Mouse (Mus musculus) intestine, embryonic 14.5 days (tissue): ENCODE measurements at regions not wholly inside any gene's neighbourhood (a gene's known extent, or its start where the extent isn't known, plus 50 kb on each side); places are given as distances from the start of the nearest gene placed in this dataset.

Source experiments
- ATAC-seq: fragments of 200-750 bp; cut with Nextera tagmentation; replicated peaks from 2 replicates; pipeline ENCODE4 v1.8.0; 2017; ENCODE audit warnings: low read depth, moderate number of reproducible peaks, moderate TSS enrichment, moderate library complexity; ENCODE audit not compliant: low FRiP score, low TSS enrichment
- DNase-seq: peaks from one replicate; pipeline ENCODE4 v3.0.0-alpha.2; 2018; ENCODE audit warnings: low spot score
- H3K27ac ChIP-seq: fragments of 300-500 bp; sonication (generic); 2 replicates; pipeline ENCODE4 v1.5.1; 2014; ENCODE audit warnings: low read depth, mild to moderate bottlenecking, control low read depth
- H3K27me3 ChIP-seq: fragments of 300-500 bp; sonication (generic); replicated peaks from 2 replicates; pipeline ENCODE4 v1.6.1; 2014; ENCODE audit warnings: low read length, control low read depth; ENCODE audit not compliant: control insufficient read depth, insufficient read depth
- H3K36me3 ChIP-seq: fragments of 300-500 bp; sonication (generic); 2 replicates; pipeline ENCODE4 v1.6.1; 2014; ENCODE audit warnings: low read length, control low read depth; ENCODE audit not compliant: control insufficient read depth, insufficient read depth
- H3K4me1 ChIP-seq: fragments of 300-500 bp; sonication (generic); replicated peaks from 2 replicates; pipeline ENCODE4 v1.6.1; 2014; ENCODE audit warnings: low read length, control low read depth, mixed read lengths; ENCODE audit not compliant: control insufficient read depth, insufficient read depth
- H3K4me2 ChIP-seq: fragments of 300-500 bp; sonication (generic); 2 replicates; pipeline ENCODE4 v1.6.1; 2014; ENCODE audit warnings: low read length
- H3K4me3 ChIP-seq: fragments of 300-500 bp; sonication (generic); 2 replicates; pipeline ENCODE4 v1.5.1; 2014; ENCODE audit warnings: low read depth, low read length, control low read depth, mixed read lengths
- H3K9ac ChIP-seq: fragments of 300-500 bp; sonication (generic); 2 replicates; pipeline ENCODE4 v1.6.1; 2014; ENCODE audit warnings: mild to moderate bottlenecking, low read length
- H3K9me3 ChIP-seq: fragments of 300-500 bp; sonication (generic); 2 replicates; pipeline ENCODE4 v1.6.1; 2016; ENCODE audit warnings: low read length, control low read depth; ENCODE audit not compliant: control insufficient read depth
- WGBS: fragments of 180-500 bp; shearing (Covaris S2); extraction: QIAGEN DNeasy Blood & Tissue Kit; methylation state at CpG from one replicate; pipeline ENCODE4 v1.1.7; 2014; 5-methylcytosine and 5-hydroxymethylcytosine counted together

- H3K4me3 ChIP-seq, result no peak overlapping the region
- no peak overlapping the region for H3K9ac ChIP-seq
- no peak for DNase-seq
- no peaks in the 10 kb centered on the region for H3K36me3 ChIP-seq
- ATAC-seq, result no peak
- 72% methylated on average over 3 of the region's 3 CpGs for WGBS
- H3K4me2 ChIP-seq, result no peak overlapping the region
- H3K27ac ChIP-seq, result no peak overlapping the region
- H3K9me3 ChIP-seq, result no peaks in the 10 kb centered on the region
- peaks cover 9% of the 10 kb centered on the region; the same call in 1 of the 2 replicates for H3K4me1 ChIP-seq
- no peaks in the 10 kb centered on the region for H3K27me3 ChIP-seq
Measured at GRCm38 (mm10) chr4:31825438-31825830, 138.5 kb upstream of the Map3k7 start.

GRCm38 (mm10) chr4:31826661-31827060 lies 137.2 kb upstream of the Map3k7 start:
- H3K9ac ChIP-seq, result no peak overlapping the region
- H3K27me3 ChIP-seq, result no peaks in the 10 kb centered on the region
- H3K4me1 ChIP-seq, result 0 out of 2 replicates have a peak, but pooled peaks cover 8% of the 10 kb centered on the region
- no peak overlapping the region for H3K4me3 ChIP-seq
- 84% methylated on average over 8 of the region's 8 CpGs for WGBS
- no peak for DNase-seq
- no peak for ATAC-seq
- H3K9me3 ChIP-seq, result no peaks in the 10 kb centered on the region
- H3K36me3 ChIP-seq, result no peaks in the 10 kb centered on the region
- H3K4me2 ChIP-seq, result no peak overlapping the region
- H3K27ac ChIP-seq, result no peak overlapping the region

GRCm38 (mm10) chr4:31827266-31827665 lies 136.6 kb upstream of the Map3k7 start:
- no peak for ATAC-seq
- Histone ChIP-seq H3K27me3 (no peaks in the 10 kb centered on the region), H3K4me2 (no peak overlapping the region), H3K9me3 (no peaks in the 10 kb centered on the region), H3K27ac (no peak overlapping the region), H3K4me1 (0 out of 2 replicates have a peak, but pooled peaks cover 8% of the 10 kb centered on the region), H3K9ac (no peak overlapping the region), H3K36me3 (no peaks in the 10 kb centered on the region), H3K4me3 (no peak overlapping the region)
- WGBS, result 75% methylated on average over 7 of the region's 7 CpGs
- no peak for DNase-seq

GRCm38 (mm10) chr4:31830241-31830640 lies 133.7 kb upstream of the Map3k7 start:
- no peak overlapping the region for H3K4me3 ChIP-seq
- DNase-seq (no peak), ATAC-seq (no peak)
- peaks cover 6% of the 10 kb centered on the region; the same call in 1 of the 2 replicates for H3K4me1 ChIP-seq
- H3K9me3 ChIP-seq, result no peaks in the 10 kb centered on the region
- WGBS, result 39% methylated on average over 11 of the region's 11 CpGs
- no peak overlapping the region for H3K9ac ChIP-seq
- no peaks in the 10 kb centered on the region for H3K27me3 ChIP-seq
- no peak overlapping the region for H3K27ac ChIP-seq
- no peaks in the 10 kb centered on the region for H3K36me3 ChIP-seq
- no peak overlapping the region for H3K4me2 ChIP-seq

GRCm38 (mm10) chr4:31831469-31831868 lies 132.4 kb upstream of the Map3k7 start:
- Histone ChIP-seq H3K27ac (no peak overlapping the region), H3K27me3 (no peaks in the 10 kb centered on the region), H3K36me3 (no peaks in the 10 kb centered on the region), H3K4me3 (no peak overlapping the region), H3K9me3 (no peaks in the 10 kb centered on the region), H3K4me2 (no peak overlapping the region), H3K9ac (no peak overlapping the region), H3K4me1 (peaks cover 6% of the 10 kb centered on the region; the same call in 1 of the 2 replicates)
- DNase-seq, result no peak
- WGBS, result 86% methylated on average over 2 of the region's 2 CpGs
- ATAC-seq, result no peak

GRCm38 (mm10) chr4:31833828-31834227 lies 130.1 kb upstream of the Map3k7 start:
- Histone ChIP-seq H3K4me1 (peaks cover 6% of the 10 kb centered on the region; the same call in 1 of the 2 replicates), H3K36me3 (no peaks in the 10 kb centered on the region), H3K27me3 (no peaks in the 10 kb centered on the region), H3K9me3 (no peaks in the 10 kb centered on the region), H3K9ac (no peak overlapping the region), H3K27ac (no peak overlapping the region), H3K4me3 (no peak overlapping the region), H3K4me2 (no peak overlapping the region)
- ATAC-seq (no peak), DNase-seq (no peak)
- 50% methylated on average over 4 of the region's 4 CpGs for WGBS

- H3K4me1 ChIP-seq, result peaks cover 4% of the 10 kb centered on the region; the same call in 1 of the 2 replicates
- H3K27ac ChIP-seq, result no peak overlapping the region
- no peaks in the 10 kb centered on the region for H3K9me3 ChIP-seq
- ATAC-seq, result no peak
- no peak overlapping the region for H3K4me3 ChIP-seq
- 38% methylated on average over 5 of the region's 5 CpGs for WGBS
- no peak overlapping the region for H3K9ac ChIP-seq
- DNase-seq, result no peak
- no peak overlapping the region for H3K4me2 ChIP-seq
- H3K36me3 ChIP-seq, result no peaks in the 10 kb centered on the region
- no peaks in the 10 kb centered on the region for H3K27me3 ChIP-seq
Measured at GRCm38 (mm10) chr4:31835051-31835450, 128.8 kb upstream of the Map3k7 start.

GRCm38 (mm10) chr4:31838592-31838991 lies 125.3 kb upstream of the Map3k7 start:
- Histone ChIP-seq H3K27me3 (no peaks in the 10 kb centered on the region), H3K36me3 (no peaks in the 10 kb centered on the region), H3K9me3 (no peaks in the 10 kb centered on the region), H3K27ac (no peak overlapping the region), H3K4me3 (no peak overlapping the region), H3K4me1 (no peaks in the 10 kb centered on the region; the same call in 1 of the 2 replicates), H3K4me2 (no peak overlapping the region), H3K9ac (no peak overlapping the region)
- 65% methylated on average over 5 of the region's 5 CpGs for WGBS
- DNase-seq, result no peak
- ATAC-seq, result no peak

- Histone ChIP-seq H3K27me3 (no peaks in the 10 kb centered on the region), H3K36me3 (no peaks in the 10 kb centered on the region), H3K27ac (no peak overlapping the region), H3K9me3 (no peaks in the 10 kb centered on the region; the same call in 1 of the 2 replicates), H3K9ac (no peak overlapping the region), H3K4me1 (no peaks in the 10 kb centered on the region), H3K4me2 (no peak overlapping the region), H3K4me3 (no peak overlapping the region)
- DNase-seq (no peak), ATAC-seq (no peak)
- 83% methylated on average over 6 of the region's 6 CpGs for WGBS
Measured at GRCm38 (mm10) chr4:31849763-31850162, 114.1 kb upstream of the Map3k7 start.
